Mouse (Mus musculus): ENCODE measurements around the gene Cdx4.

- no peak for TF ChIP-seq CTCF (IDR thresholded peaks at IDR 0.05)
- TF ChIP-seq EP300 (IDR thresholded peaks at IDR 0.05), result no peak
Measured at GRCm38 (mm10) chrX:103355784-103356183, 34.6 kb downstream of the Cdx4 start.

Data from lung, postnatal 0 days (tissue).